Mouse (Mus musculus): ENCODE data around the gene Iqcm.
"Not testable (repeated sequence)": the region's sequence is repeated elsewhere in the genome, so short reads cannot be mapped to it uniquely, and the experiment has no call there.

Iqcm gene

GRCm38 (mm10) chr8:75448394-75448793, at the start of gene Iqcm:
Gene Iqcm, plus strand, starts transcription at chr8:75448694.
- no peak for DNase-seq (ENCODE audit: extremely low read depth, low read depth)

- DNase-seq (ENCODE audit: extremely low read depth, low read depth): no peak
These were observed 42.0 kb upstream of the Iqcm start, which contains the start of gene Gm10358 for GRCm38 (mm10) chr8:75406489-75406888. Gene Gm10358, minus strand, starts transcription at chr8:75406589.

- not testable (repeated sequence) for DNase-seq (ENCODE audit: extremely low read depth, low read depth)
These were observed 32.8 kb upstream of the Iqcm start for GRCm38 (mm10) chr8:75415696-75416095.

- DNase-seq (ENCODE audit: extremely low read depth, low read depth): no peak
These were observed 28.3 kb downstream of the Iqcm start for GRCm38 (mm10) chr8:75476756-75477155.

GRCm38 (mm10) chr8:75489035-75489678, 40.7 kb downstream of the Iqcm start:
- no peak for DNase-seq (ENCODE audit: extremely low read depth, low read depth)

- no peak for DNase-seq (ENCODE audit: extremely low read depth, low read depth)
These were observed 60.8 kb downstream of the Iqcm start for GRCm38 (mm10) chr8:75509299-75509698.

GRCm38 (mm10) chr8:75513786-75514185, 65.3 kb downstream of the Iqcm start:
- DNase-seq (ENCODE audit: extremely low read depth, low read depth): no peak

GRCm38 (mm10) chr8:75549284-75549683, 100.8 kb downstream of the Iqcm start:
- no peak for DNase-seq (ENCODE audit: extremely low read depth, low read depth)

- no peak for DNase-seq (ENCODE audit: extremely low read depth, low read depth)
These were observed 147.8 kb downstream of the Iqcm start for GRCm38 (mm10) chr8:75596281-75596680.

- DNase-seq (ENCODE audit: extremely low read depth, low read depth): no peak
These were observed 194.5 kb downstream of the Iqcm start for GRCm38 (mm10) chr8:75642958-75643357.

- DNase-seq (ENCODE audit: extremely low read depth, low read depth): no peak
These were observed 210.8 kb downstream of the Iqcm start for GRCm38 (mm10) chr8:75659287-75659686.

- DNase-seq (ENCODE audit: extremely low read depth, low read depth): no peak
These were observed 298.1 kb downstream of the Iqcm start for GRCm38 (mm10) chr8:75746561-75746960.

- DNase-seq (ENCODE audit: extremely low read depth, low read depth): no peak
These were observed 307.1 kb downstream of the Iqcm start for GRCm38 (mm10) chr8:75755596-75755995.

GRCm38 (mm10) chr8:75828468-75829132, 380.1 kb downstream of the Iqcm start:
- DNase-seq (ENCODE audit: extremely low read depth, low read depth): no peak

GRCm38 (mm10) chr8:75835245-75835644, 386.8 kb downstream of the Iqcm start:
- DNase-seq (ENCODE audit: extremely low read depth, low read depth): no peak

GRCm38 (mm10) chr8:75917603-75918344, 469.3 kb downstream of the Iqcm start:
- DNase-seq (ENCODE audit: extremely low read depth, low read depth): no peak

GRCm38 (mm10) chr8:75949166-75949565, 500.7 kb downstream of the Iqcm start:
- DNase-seq (ENCODE audit: extremely low read depth, low read depth): no peak

- no peak for DNase-seq (ENCODE audit: extremely low read depth, low read depth)
These were observed 507.5 kb downstream of the Iqcm start for GRCm38 (mm10) chr8:75956016-75956415.

- no peak for DNase-seq (ENCODE audit: extremely low read depth, low read depth)
These were observed 570.0 kb downstream of the Iqcm start for GRCm38 (mm10) chr8:76018501-76018900.
